Mouse (Mus musculus) kidney, adult 9 months (tissue): Measurements from ENCODE around the gene Metap1.
"Not testable (repeated sequence)": the region's sequence is repeated elsewhere in the genome, so short reads cannot be mapped to it uniquely, and the experiment has no call there.

Source experiments
- DNase-seq: peaks from one replicate; pipeline ENCODE4 v3.0.0; 2022

Metap1 gene

GRCm38 (mm10) chr3:138499854-138500740 is 10.8 kb upstream of the Metap1 start:
- no peak for DNase-seq

DNA sequence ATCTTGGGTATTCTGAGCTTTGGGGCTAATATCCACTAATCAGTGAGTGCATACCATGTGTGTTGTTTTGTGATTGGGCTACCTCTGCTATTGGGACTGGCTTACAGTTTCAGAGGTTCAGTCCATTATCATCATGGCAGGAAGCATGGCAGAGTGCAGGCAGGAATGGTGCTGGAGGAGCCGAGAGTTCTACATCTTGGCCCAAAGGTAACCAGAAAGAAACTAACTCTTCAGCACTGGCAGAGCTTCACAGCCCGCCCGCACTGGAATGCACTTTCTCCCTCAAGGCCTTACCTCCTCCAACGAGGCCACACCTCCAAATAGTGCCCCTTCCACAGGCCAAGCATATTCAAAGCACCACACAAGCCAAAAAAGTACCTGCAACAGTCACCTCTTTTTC is 9.4 kb upstream of the Metap1 start:
- no peak for DNase-seq

GRCm38 (mm10) chr3:138495166-138496145 is 6.1 kb upstream of the Metap1 start:
- peak; percentile 14 for DNase-seq

DNA sequence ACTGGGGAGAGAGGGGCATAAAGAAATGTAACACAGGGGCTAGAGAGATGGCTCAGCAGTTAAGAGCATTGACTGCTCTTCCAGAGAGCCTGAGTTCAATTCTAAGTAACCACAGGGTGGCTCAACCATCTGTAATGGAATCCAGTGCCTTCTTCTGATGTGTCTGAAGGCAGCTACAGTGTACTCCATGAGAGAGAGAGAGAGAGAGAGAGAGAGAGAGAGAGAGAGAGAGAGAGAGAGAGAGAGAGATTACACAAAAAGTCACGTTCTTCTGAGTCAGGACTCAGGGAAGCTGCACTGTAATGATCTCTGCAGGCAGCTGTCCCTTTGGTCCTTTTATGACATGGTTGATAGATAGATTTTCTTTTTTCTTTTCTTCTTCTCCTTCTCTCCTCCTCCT is 5.2 kb upstream of the Metap1 start:
- DNase-seq = no peak

GRCm38 (mm10) chr3:138493668-138494067 is 4.4 kb upstream of the Metap1 start:
- no peak for DNase-seq

DNA sequence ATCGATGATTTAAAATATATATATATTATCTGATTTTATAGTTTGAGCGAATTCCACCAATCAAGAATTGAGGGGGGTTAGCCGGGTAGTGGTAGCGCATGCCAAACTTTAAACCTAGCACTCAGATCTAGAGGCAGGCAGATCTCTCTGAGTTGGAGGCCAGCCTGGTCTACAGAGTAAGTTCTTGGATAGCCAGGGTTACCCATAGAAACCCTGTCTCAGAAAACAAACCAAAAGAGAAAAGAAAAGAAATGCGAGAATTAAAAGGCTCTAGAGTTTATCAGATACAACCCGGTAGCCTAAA is 671 bp upstream of the Metap1 start:
- peak; percentile 19 for DNase-seq

DNA sequence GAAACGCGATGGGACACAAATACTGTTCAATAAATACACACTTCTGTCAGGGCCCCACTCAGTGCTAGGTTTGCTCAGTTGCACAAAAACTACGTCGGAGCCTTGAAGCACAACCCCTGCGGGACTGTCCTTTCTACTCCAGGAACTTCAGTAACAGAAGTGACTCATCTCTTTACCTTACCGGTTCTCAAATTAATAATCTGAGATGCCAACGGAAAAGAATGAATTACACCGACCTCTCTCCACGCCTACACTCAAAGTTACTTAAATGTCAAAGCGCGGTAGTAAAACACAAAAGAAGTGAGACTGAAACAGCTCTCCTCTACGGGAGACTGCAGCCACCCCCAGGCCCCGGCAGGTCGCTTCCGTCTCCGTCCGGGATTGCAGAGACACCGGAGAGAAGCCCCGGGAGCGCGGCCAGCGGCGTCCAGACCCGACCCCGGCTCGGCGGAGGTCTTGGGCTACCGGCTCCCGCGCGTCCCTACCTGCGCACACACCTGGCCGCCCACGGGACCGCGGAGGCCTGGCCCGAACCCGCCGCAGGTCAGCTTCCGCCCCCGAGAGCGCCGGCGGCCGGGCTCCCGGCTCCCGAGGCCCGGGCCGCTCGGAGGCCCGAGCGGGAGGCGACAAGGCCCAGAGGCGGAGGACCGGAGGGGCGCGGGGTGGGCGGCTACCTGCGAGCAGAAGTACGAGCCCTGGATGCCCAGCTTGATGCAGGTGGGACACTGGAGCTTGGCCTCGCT is 560 bp downstream of the Metap1 start:
- DNase-seq = no peak

GRCm38 (mm10) chr3:138483240-138483639 is 6.1 kb downstream of the Metap1 start:
- DNase-seq = no peak

DNA sequence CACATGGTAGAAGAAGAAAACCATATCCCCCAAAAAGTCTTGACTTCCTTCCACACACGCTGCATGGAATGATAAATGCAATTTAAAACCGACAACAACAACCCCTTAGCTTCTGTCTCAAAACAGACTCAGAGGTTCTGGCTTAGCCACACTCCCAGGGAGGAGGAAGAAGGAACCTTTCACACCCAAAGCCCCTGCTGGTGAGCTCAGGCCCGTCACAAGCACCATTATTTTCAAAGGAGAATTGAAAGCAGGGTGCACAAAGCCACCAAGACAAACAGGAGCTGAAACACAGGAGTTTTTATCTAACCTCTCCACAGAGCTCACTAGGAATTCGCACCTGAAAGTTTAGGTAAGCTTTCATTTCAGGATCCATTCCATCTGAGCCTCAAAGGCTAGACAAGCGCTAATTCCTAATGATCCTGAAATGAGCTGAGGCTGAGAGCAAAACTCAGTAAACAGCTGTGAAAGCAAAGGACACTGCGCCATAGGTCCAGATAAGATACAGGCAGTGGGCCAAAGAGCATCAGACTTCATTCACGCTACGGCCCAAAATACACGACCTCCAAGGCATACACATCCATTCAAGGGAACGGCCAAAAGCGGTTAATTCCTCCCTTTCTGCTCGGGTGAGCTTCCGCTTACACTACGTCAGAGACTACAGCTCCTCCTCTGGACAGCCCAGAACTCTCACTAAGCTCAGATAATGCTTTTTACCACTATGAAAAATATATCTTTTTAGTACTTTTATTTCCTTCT is 7.6 kb downstream of the Metap1 start:
- DNase-seq = no peak

DNA sequence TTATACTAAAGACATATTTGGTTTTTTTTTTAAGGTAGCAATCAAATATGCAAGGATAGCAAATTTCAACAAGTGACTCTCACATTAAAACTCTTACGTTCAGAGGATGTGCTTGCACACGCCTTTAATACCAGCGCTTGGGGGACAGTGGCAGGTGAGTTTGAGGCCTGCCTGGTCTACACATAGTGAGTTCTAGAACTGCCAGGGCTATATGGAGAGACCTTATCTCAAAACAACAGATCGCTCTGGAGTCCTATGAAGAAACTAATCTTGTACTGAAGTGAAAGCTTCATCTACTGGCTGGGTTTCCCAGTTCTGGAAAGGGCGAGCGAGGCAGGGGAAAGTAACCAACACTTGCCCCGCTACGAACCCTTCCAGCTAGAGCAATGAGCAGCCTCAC is 9.8 kb downstream of the Metap1 start:
- no peak for DNase-seq

GRCm38 (mm10) chr3:138471066-138471465 is 18.2 kb downstream of the Metap1 start:
- DNase-seq = no peak

DNA sequence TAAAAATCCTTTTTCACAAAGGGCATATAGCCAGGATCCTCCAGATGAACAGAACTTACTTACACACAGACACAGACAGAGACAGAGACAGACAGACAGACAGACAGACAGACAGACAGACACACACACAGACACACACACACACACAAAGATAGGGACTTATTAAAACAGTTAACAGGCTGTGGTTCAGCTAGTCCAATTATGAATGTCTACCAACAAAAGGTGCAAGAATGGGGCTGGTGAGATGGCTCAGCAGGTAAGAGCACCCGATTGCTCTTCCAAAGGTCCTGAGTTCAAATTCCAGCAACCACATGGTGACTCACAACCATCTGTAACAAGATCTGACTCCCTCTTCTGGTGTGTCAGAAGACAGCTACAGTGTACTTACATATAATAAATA is 22.7 kb downstream of the Metap1 start:
- not testable (repeated sequence) for DNase-seq

DNA sequence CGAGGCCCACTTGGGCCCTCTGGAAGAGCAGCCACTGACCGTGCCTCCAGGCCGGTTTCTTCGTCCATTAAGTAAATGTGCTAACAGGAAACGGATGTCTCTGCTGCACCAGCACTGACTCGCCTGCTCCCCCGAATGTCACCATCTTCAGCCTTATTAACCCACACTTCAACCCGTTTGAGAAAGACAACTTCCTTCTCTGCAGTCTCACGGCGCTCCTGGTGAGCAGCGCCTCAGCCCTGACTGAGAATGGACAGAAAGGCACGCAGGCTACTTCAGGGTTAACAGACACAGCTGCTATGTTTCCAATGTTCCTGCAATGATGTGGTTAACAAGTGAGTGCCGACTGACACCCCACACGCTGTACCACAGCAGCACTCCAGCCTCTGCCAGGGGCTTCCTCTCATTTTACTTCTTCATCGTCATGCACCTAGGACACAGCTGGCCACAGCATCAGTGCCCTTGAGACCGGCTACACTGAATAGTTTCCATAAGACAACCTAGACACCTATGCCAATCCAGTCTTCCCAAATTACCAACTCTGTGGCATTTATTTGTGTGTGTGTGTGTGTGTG is 24.7 kb downstream of the Metap1 start:
- no peak for DNase-seq

DNA sequence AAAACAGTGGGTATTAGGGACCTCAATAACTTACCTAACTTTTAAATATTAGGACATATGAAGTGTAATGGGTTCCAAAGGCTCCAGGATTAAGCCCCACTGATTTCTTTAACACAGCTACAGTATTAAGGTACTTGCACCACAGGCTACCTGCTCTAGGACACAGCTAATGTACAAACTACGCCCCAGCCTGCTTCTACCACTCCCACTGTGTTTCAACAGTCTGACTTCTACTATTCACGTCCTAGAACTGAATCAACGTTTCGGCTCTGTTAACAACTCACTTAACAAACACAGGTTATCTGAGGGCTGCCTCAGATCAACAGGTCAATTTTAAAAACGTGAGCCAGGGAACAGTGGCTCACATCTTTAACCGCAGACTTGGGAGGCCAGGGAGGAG is 25.5 kb downstream of the Metap1 start:
- DNase-seq = no peak

GRCm38 (mm10) chr3:138463137-138463536 is 26.2 kb downstream of the Metap1 start:
- peak; percentile 50 for DNase-seq

GRCm38 (mm10) chr3:138461832-138462231 is 27.5 kb downstream of the Metap1 start:
- no peak for DNase-seq

DNA sequence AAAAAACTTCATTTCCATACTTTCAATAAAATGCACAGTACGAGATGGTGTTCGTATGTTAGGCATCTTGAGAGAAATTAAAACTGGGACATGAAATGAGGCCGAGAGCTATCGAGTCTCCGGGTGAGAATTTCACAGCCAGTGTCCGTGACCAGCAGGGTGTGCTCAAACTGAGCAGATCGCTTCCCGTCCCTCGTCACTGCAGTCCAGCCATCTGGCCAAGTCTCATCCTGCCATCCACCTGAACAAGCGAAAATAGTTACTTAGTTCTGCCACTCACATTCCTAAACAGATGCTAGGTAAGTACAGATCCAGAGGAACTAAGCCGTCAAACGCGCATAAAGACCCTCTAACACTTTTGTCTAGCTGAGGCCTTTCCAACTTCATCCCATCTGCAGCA is 29.1 kb downstream of the Metap1 start:
- DNase-seq = no peak

DNA sequence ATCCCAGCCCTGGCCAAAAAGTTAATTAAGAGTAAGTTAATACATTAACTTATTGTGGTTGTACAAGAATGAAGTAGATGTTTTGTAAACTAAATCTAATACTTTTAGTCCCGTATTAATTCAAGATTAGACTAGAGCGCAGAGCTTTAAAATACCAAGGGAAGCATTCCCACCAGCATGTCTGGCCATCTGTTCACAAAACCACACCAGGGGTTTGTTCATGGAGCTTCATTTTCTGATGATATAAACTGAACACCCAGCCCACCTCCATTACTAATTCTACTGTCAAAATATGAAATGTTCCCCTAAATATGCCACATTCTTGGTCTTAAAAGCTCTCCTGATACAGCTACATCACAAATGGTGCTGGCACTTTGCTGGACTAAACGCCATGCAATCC is 30.9 kb downstream of the Metap1 start:
- no peak for DNase-seq

- peak; percentile 78 for DNase-seq
Measured at GRCm38 (mm10) chr3:138454711-138455435, 34.4 kb downstream of the Metap1 start.

GRCm38 (mm10) chr3:138454234-138454633 is 35.1 kb downstream of the Metap1 start:
- DNase-seq = no peak

DNA sequence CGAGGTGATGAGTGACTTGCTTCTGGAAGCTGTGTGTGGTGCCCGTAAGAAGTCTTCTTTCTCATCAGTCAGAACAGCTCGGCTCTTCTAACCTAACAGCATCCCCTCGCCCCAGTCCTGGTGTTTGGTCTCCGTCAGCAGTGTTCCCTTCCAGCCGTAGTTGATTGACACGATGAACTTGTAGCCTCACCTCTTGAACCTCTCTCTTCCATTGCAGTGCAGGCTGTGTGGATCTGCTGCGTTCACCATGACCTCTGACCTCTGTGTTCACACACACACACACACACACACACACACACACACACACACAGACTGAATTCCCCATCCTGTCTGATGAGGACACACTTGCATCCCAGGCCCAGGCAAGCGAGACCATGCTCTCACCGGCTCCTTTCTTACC is 37.1 kb downstream of the Metap1 start:
- no peak for DNase-seq
